Mouse (Mus musculus): Measurements from ENCODE around the gene Dxo. TPM values are rescaled to one million over a fixed set of nuclear protein-coding genes. Genes with fewer than 3 reads are reported as not detected.

Dxo gene
- total RNA-seq, 1 experiment = 39.0 TPM

DNA sequence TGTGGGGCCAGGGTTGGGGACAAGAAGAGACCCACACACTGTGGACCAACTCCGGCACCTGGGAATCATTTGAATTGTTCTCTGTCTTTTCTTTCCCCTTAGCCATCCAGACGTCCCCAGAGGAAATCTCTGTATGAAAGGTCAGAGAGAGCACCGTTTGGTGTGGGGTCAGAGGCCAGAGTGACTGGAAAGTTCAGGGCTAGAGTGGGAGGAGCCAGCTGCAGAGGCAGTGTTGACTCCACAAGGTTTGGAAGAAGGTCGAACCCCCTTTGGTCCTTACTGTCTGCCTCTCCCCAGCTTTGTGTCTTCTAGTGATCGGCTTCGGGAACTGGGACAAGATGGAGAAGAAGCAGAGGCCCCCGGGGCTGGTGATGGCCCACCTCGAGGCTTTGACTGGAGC is 16.7 kb downstream of the Dxo start:
- no peak overlapping the region for H3K9ac ChIP-seq (ENCODE audit: insufficient read depth, low read depth, low read length, poor library complexity, severe bottlenecking)
- no peak overlapping the region for H3K27ac ChIP-seq (ENCODE audit: insufficient read depth, low read depth, low read length, poor library complexity, severe bottlenecking)
- TF ChIP-seq HCFC1 (IDR thresholded peaks at IDR 0.05; ENCODE audit: borderline replicate concordance, insufficient read depth, low read length) = no peak
- no peak for TF ChIP-seq ZNF384 (IDR thresholded peaks at IDR 0.05; ENCODE audit: low read depth, low read length)
- TF ChIP-seq CHD2 (IDR thresholded peaks at IDR 0.05; ENCODE audit: low read depth, low read length) = no peak
- TF ChIP-seq ZC3H11A (IDR thresholded peaks at IDR 0.05; ENCODE audit: borderline replicate concordance, low read depth, low read length) = no peak
- no peak for TF ChIP-seq MAFK (IDR thresholded peaks at IDR 0.05; ENCODE audit: insufficient read depth, low read depth, low read length)
- peaks cover 40% of the 10 kb centered on the region for H3K36me3 ChIP-seq (ENCODE audit: control insufficient read depth, insufficient read depth, low read length, poor library complexity, severe bottlenecking)
- no peaks in the 10 kb centered on the region for H3K9me3 ChIP-seq (ENCODE audit: control insufficient read depth, insufficient read depth, low read depth, low read length)
- in situ Hi-C loops (cut with MboI; ENCODE audit: low sequenced_read_pairs in 2 of 2, unreplicated experiment in 2 of 2) = no loop called here
- H3K4me1 ChIP-seq (ENCODE audit: control insufficient read depth in 2 of 2, insufficient read depth in 2 of 2, low read length in 2 of 2, poor library complexity in 1 of 2) = peaks cover 0 to 7% of the 10 kb centered on the region in 2 experiments; a peak in 3 of 4 replicates
- no peak overlapping the region for H3K4me3 ChIP-seq (ENCODE audit: insufficient read depth in 1 of 2, low read depth in 1 of 2, low read length in 2 of 2, poor library complexity in 1 of 2, severe bottlenecking in 1 of 2)
- no peak for DNase-seq (ENCODE audit: low read depth, low spot score)

GRCm38 (mm10) chr17:34854761-34855160 is 17.9 kb downstream of the Dxo start:
- Histone ChIP-seq H3K27ac (ENCODE audit: insufficient read depth, low read depth, low read length, poor library complexity, severe bottlenecking) (no peak overlapping the region), H3K36me3 (ENCODE audit: control insufficient read depth, insufficient read depth, low read length, poor library complexity, severe bottlenecking) (peaks cover 40% of the 10 kb centered on the region), H3K9ac (ENCODE audit: insufficient read depth, low read depth, low read length, poor library complexity, severe bottlenecking) (no peak overlapping the region), H3K4me1 (ENCODE audit: control insufficient read depth in 2 of 2, insufficient read depth in 2 of 2, low read length in 2 of 2, poor library complexity in 1 of 2) (peaks cover 0 to 7% of the 10 kb centered on the region in 2 experiments; a peak in 2 of 4 replicates), H3K9me3 (ENCODE audit: control insufficient read depth, insufficient read depth, low read depth, low read length) (no peaks in the 10 kb centered on the region), H3K4me3 (ENCODE audit: insufficient read depth in 1 of 2, low read depth in 1 of 2, low read length in 2 of 2, poor library complexity in 1 of 2, severe bottlenecking in 1 of 2) (no peak overlapping the region)
- in situ Hi-C loops (cut with MboI; ENCODE audit: low sequenced_read_pairs in 2 of 2, unreplicated experiment in 2 of 2) = no loop called here
- no peak for TF ChIP-seq CHD2 (IDR thresholded peaks at IDR 0.05; ENCODE audit: low read depth, low read length)
- no peak for TF ChIP-seq ZC3H11A (IDR thresholded peaks at IDR 0.05; ENCODE audit: borderline replicate concordance, low read depth, low read length)
- no peak for TF ChIP-seq MAFK (IDR thresholded peaks at IDR 0.05; ENCODE audit: insufficient read depth, low read depth, low read length)
- TF ChIP-seq HCFC1 (IDR thresholded peaks at IDR 0.05; ENCODE audit: borderline replicate concordance, insufficient read depth, low read length) = no peak
- no peak for TF ChIP-seq ZNF384 (IDR thresholded peaks at IDR 0.05; ENCODE audit: low read depth, low read length)
- DNase-seq (ENCODE audit: low read depth, low spot score) = no peak

DNA sequence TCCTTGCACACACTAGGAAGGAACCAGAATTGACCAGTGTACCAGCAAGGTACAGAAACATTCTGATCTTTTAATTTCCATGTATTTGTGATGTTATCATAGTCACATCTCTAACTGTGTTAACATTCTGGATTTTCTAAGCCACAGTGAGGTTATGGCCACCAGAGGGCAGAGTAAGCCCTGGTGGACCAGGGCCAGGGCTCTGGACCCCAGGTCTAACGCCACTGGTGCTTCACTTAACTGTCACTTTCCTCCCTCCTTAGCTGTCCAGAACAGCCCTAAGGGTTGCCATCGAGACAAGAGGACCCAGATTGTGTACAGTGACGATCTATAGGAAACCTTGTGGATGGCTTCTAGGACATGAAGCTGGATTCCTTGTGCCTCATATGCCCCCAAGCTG is 19.0 kb downstream of the Dxo start:
- Histone ChIP-seq H3K4me1 (ENCODE audit: control insufficient read depth in 2 of 2, insufficient read depth in 2 of 2, low read length in 2 of 2, poor library complexity in 1 of 2) (peaks cover 0 to 7% of the 10 kb centered on the region in 2 experiments; a peak in 2 of 4 replicates), H3K4me3 (ENCODE audit: insufficient read depth in 1 of 2, low read depth in 1 of 2, low read length in 2 of 2, poor library complexity in 1 of 2, severe bottlenecking in 1 of 2) (no peak overlapping the region), H3K27ac (ENCODE audit: insufficient read depth, low read depth, low read length, poor library complexity, severe bottlenecking) (no peak overlapping the region), H3K9me3 (ENCODE audit: control insufficient read depth, insufficient read depth, low read depth, low read length) (no peaks in the 10 kb centered on the region), H3K9ac (ENCODE audit: insufficient read depth, low read depth, low read length, poor library complexity, severe bottlenecking) (no peak overlapping the region), H3K36me3 (ENCODE audit: control insufficient read depth, insufficient read depth, low read length, poor library complexity, severe bottlenecking) (peaks cover 40% of the 10 kb centered on the region)
- TF ChIP-seq CHD2 (IDR thresholded peaks at IDR 0.05; ENCODE audit: low read depth, low read length) = no peak
- DNase-seq (ENCODE audit: low read depth, low spot score) = no peak
- in situ Hi-C loops (cut with MboI; ENCODE audit: low sequenced_read_pairs in 2 of 2, unreplicated experiment in 2 of 2) = no loop called here

- TF ChIP-seq HCFC1 (IDR thresholded peaks at IDR 0.05; ENCODE audit: borderline replicate concordance, insufficient read depth, low read length) (no peak), ZC3H11A (IDR thresholded peaks at IDR 0.05; ENCODE audit: borderline replicate concordance, low read depth, low read length) (no peak), ZNF384 (IDR thresholded peaks at IDR 0.05; ENCODE audit: low read depth, low read length) (no peak), CHD2 (IDR thresholded peaks at IDR 0.05; ENCODE audit: low read depth, low read length) (no peak), MAFK (IDR thresholded peaks at IDR 0.05; ENCODE audit: insufficient read depth, low read depth, low read length) (no peak)
- in situ Hi-C loops (cut with MboI; ENCODE audit: low sequenced_read_pairs in 2 of 2, unreplicated experiment in 2 of 2) = no loop called here
- Histone ChIP-seq H3K4me3 (ENCODE audit: insufficient read depth in 1 of 2, low read depth in 1 of 2, low read length in 2 of 2, poor library complexity in 1 of 2, severe bottlenecking in 1 of 2) (no peak overlapping the region), H3K4me1 (ENCODE audit: control insufficient read depth in 2 of 2, insufficient read depth in 2 of 2, low read length in 2 of 2, poor library complexity in 1 of 2) (peaks cover 0 to 3% of the 10 kb centered on the region in 2 experiments; a peak in 2 of 4 replicates), H3K9ac (ENCODE audit: insufficient read depth, low read depth, low read length, poor library complexity, severe bottlenecking) (no peak overlapping the region), H3K36me3 (ENCODE audit: control insufficient read depth, insufficient read depth, low read length, poor library complexity, severe bottlenecking) (peaks cover 28% of the 10 kb centered on the region), H3K27ac (ENCODE audit: insufficient read depth, low read depth, low read length, poor library complexity, severe bottlenecking) (no peak overlapping the region), H3K9me3 (ENCODE audit: control insufficient read depth, insufficient read depth, low read depth, low read length) (no peaks in the 10 kb centered on the region)
- no peak for DNase-seq (ENCODE audit: low read depth, low spot score)
Observed at GRCm38 (mm10) chr17:34858670-34859069, 21.9 kb downstream of the Dxo start.

DNA sequence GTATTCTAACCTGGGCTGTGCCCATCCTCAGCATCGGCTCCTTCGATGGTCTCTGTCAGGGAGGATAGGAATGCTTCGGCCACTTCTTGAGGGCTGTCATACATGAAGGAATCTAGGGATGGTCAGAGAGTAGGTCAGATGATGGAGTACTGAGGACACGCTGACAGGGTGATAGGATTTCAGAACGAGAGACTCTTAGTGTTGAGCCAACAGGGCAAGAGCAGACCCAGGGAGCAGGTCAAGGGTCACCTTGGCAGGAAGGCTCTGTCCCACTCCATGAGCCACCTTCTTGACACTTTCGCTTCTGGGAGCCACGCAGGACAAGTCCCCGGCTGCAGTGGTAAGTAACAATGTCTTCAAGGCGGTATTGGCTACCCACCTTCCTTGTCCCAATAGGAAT is 23.7 kb downstream of the Dxo start:
- Histone ChIP-seq H3K9ac (ENCODE audit: insufficient read depth, low read depth, low read length, poor library complexity, severe bottlenecking) (no peak overlapping the region), H3K4me1 (ENCODE audit: control insufficient read depth in 2 of 2, insufficient read depth in 2 of 2, low read length in 2 of 2, poor library complexity in 1 of 2) (peaks cover 0 to 3% of the 10 kb centered on the region in 2 experiments; a peak in 2 of 4 replicates), H3K4me3 (ENCODE audit: insufficient read depth in 1 of 2, low read depth in 1 of 2, low read length in 2 of 2, poor library complexity in 1 of 2, severe bottlenecking in 1 of 2) (no peak overlapping the region), H3K9me3 (ENCODE audit: control insufficient read depth, insufficient read depth, low read depth, low read length) (no peaks in the 10 kb centered on the region), H3K36me3 (ENCODE audit: control insufficient read depth, insufficient read depth, low read length, poor library complexity, severe bottlenecking) (peaks cover 13% of the 10 kb centered on the region), H3K27ac (ENCODE audit: insufficient read depth, low read depth, low read length, poor library complexity, severe bottlenecking) (no peak overlapping the region)
- in situ Hi-C loops (cut with MboI; ENCODE audit: low sequenced_read_pairs in 2 of 2, unreplicated experiment in 2 of 2) = no loop called here
- DNase-seq (ENCODE audit: low read depth, low spot score) = no peak
- no peak for TF ChIP-seq MAFK (IDR thresholded peaks at IDR 0.05; ENCODE audit: insufficient read depth, low read depth, low read length)
- no peak for TF ChIP-seq ZNF384 (IDR thresholded peaks at IDR 0.05; ENCODE audit: low read depth, low read length)

All from ES-E14 (cell line).